Mouse (Mus musculus) ZHBTc4 (cell line): Measurements from ENCODE around the gene Fscn2.

ENCODE experiments used
- DNase-seq: peaks from one replicate; pipeline ENCODE4 v3.0.0-alpha.2; 2011; ENCODE audit warnings: low read depth, low spot score

Fscn2 gene

DNA sequence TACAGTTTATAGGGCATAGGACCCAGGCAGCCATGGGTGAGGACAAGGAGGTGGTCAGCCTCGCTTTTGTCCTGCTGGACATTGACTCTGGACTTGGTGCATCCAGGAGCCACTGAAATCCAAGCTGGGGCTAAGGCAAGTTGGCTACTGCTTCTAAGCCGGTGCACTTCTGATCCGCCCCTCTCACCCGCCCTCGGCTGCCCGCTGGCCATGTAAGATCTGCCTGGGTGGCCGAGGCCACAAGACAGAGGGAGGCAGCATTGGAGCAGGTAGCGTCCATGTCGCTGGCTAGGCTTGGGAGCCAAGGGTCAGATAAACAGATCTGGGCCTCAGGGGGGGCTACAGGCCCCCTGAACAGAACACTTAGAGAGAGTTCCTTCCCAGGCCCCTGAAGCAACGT is at the start of gene Fscn2:
Gene Fscn2, plus strand, starts transcription at position 240 of the 400 bp plus-strand sequence.
- no peak for DNase-seq

DNA sequence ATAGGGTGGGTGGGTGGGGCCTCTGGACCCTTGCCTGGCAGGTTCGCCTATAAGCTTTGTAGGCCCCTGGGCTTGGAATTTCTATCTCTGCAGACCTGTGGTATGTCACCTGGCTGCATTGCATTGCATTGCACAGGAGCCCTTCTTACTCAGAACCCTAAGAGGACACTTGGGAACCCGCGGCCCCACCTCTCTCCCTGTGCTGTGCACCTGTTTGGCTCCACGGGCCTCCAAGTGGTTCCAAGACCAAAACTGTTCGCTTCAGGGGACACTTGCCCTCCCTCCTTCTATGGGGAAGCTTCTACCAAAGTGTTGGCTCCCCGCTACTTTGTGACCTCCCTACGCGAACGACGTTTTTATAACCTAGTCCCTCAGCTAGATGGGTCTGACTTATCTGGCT is 49.8 kb upstream of the Fscn2 start:
- DNase-seq, result no peak

DNA sequence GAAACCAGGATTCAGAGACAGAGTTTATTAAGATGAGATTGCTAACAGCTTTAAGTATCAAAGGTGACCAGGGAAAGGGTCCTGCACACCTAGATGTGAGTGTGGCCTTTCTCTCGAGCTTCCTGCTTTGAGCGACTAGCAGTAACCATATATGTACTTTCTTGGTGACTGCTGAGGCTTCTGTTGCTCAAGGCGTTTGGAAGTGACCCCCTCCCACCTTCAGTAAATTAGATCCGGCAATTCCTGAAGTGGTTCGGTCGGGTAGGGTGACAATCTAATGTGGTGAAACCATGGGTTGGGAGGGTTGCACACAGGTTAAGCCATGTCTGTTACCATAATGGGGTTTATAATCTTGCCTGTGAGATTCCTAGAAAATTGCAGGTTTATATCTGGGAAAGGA is 49.3 kb upstream of the Fscn2 start:
- no peak for DNase-seq

DNA sequence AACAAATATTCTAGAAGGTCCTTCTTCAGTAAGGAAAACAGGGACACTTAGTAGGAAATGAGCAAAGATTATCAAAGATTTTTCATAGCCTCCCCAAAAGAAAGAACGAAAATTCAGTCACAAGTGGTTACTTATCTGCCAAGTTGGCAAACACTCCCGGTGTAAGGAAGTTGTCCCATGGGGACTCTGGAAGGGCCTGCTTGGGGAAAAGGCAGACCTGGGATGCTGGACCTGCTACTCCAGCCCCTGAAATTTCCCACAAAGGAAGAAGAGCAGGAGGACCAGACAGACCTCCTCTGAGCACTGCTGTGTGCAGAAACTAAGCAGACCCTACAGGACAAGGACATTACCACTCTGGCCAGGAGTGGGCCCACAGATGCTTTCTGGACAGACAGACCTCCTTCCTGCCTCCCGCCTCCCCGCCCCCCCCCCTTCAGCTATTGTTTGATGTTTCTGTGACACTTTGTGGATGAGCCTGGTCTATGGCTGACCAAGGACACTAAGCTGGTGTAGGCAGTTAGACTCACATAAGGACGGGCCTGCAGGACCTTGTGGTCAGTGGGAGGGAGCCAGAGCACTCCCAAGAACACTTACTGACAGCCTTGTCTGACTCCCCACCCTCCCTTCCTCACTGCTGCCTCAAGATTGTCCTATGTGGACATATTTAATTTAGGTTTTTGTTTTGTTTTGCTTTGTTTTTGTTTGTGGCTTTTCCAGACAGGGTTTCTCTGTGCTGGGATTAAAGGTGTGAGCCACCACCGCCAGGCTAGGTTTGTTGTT is 47.2 kb upstream of the Fscn2 start:
- DNase-seq, result no peak

DNA sequence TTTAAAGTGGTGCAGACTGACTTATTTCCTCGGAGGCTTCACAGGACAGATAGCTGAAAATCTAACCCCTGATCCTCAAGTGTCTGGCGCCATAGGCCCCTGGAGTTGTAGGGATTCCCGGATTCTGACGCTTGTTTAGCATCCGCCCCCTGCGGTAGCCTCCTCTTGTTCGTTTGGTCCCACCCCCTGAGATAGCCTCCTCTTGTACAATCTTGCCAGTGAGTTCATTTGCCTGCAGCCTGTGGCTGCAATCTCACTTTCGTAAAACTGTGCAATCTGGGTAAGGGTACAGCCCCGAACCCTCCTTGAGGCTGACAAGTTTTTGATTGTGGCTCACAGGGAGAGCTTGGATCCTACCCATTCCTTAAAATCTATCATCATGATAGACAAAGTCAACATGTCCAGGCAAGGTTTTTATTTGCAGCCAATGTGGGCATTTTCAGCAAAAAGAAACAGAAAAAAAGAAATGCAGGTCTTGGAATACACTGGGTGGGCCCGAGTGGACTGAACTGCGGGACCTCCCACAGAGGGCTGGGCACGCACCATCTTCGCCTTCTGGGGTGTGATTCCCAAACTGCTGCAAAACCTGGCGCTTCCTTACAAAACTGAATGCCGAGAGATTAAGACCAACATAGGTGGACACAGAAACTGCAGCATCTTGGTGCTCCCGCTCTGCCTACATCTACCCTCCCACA is 46.5 kb upstream of the Fscn2 start:
- DNase-seq, result peak; percentile 42

DNA sequence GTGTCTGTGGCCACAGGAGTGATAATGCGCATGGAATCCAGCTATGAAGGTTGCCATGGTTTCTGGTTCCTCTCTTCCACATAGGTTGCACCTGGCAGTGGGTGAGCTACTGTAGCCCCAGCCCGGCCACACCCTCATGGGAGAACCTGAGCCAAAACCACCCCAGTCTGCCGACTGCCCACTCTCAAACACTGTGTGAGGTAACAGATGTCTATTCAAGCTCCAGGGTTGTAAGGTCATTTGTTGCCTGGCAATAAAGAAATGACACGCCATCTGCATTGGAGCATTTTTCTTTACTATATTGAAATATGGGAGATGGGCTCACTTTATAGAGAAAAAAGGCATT is 45.9 kb upstream of the Fscn2 start:
- no peak for DNase-seq

DNA sequence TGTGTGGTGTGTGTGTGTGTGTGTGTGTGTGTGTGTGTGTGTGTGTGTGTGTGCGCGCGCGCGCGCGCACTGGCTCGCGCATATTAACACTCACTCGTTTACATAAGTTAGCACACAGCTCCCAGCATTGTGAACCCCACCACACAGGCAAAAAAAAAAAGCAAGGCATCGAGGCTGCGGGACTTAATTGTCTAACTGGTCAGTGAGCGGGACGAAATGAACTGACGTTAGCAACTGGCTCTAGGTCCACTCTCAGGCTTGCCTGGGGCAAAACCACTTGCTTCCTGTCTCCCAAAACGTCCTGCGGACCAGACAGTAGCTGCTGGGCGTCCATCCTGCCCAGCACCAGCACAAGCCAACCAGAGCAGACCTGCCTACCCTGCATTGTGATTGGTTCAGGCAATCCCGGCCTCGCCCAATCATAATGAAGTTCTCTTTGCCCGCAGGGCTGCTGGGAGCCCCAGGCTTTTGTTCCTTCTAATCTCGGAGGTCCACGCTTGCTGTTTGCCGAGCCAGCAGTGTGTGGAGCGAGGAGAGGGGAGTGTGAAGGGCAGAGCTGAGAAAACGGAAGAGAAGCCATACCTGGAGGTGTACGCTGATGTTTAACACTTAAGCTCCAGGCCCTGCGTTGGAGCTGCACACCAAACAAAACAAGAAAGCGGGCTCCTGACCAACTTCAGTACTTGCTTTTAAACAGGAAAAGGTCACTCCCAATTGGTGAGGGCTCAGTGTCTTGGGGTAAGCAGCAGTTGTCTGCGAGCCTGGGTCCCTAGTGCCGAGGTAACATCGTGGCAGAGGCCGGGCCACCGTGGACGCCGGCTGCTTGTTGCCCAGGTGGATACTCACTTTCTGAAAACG is 45.3 kb upstream of the Fscn2 start:
- peak; percentile 80 for DNase-seq

DNA sequence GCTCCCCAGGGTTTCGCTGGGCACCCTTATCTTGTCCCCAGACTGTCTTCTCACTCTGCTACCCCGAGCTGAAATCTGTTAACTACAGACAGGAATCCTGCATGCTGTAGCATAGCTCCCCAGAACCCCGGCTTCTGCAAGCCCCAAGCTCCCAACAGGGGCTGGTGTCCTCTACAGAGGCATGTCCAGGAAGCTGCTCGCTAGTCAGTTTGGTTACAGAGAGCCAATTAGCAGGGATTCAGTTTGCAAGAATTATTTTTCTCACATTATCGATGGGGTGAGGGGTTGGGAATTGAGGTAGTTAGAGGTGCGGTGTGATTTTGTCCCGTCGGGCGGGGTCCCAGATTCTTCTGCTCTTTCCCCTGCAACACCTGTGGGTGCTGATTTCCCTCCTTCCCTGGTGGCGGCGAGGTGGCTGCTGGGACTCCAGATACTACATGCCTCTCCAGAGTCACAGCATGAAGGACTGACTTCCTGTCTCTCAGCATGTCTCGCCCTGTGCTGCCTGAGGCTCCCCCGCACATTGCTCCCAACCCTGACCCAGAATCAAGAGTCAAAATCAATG is 44.6 kb upstream of the Fscn2 start:
- DNase-seq, result no peak

DNA sequence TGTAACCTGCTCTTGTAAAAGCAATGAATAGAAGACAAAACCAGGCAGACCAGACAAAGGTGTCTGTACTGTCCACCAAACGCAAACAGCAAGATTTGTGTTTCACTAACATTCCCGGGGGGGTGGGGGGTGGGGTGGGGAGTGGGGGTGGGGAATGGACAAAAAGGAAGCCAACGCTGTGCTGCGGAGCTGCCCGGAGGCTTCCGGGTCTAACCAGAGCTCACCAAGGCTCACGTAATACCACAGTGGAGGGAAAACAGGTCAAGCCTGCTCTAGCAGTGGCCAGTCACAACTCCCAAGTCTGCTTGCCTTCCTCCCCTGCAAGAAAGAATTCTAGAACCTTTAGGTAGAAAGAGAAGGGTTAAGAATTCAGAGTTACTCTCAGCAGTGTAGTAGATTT is 43.9 kb upstream of the Fscn2 start:
- no peak for DNase-seq

DNA sequence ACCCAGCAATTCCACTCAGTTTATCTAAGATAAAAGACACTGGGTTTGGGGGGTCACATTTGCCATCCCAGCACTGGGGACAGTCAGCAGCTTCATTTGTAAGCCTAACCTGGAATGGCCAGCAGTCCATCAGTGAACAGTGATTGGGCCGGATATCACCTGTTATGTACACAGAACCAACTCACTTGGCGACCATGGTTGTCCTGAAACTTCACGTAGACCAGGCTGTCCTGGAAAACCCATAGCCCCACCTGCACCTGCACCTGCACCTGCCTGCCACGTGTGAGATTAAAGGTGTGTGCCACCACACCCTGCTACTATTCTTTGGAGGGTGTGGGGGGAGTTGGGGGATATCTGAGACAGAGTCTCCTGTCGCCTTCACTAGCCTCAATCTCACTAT is 42.0 kb upstream of the Fscn2 start:
- DNase-seq, result no peak

DNA sequence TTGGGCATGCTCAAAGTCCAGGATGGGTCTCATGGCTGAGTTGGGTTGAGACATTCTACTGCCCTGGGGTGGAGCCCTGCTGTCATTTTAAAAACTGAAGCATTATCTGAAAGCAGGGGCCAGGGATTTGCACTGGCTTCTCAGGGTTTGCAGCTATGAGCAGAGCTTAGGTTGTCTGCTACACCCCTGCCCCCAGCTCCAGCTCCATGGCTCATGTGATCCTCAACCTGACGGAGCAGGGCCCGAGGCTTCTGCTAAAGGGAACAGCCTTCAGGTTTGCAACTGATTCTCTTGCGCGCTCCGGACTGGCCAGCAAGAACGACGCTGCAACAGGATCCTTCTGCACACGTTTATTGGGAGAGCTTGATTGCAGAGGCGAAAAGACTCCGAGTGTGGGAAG is 41.2 kb upstream of the Fscn2 start:
- no peak for DNase-seq

DNA sequence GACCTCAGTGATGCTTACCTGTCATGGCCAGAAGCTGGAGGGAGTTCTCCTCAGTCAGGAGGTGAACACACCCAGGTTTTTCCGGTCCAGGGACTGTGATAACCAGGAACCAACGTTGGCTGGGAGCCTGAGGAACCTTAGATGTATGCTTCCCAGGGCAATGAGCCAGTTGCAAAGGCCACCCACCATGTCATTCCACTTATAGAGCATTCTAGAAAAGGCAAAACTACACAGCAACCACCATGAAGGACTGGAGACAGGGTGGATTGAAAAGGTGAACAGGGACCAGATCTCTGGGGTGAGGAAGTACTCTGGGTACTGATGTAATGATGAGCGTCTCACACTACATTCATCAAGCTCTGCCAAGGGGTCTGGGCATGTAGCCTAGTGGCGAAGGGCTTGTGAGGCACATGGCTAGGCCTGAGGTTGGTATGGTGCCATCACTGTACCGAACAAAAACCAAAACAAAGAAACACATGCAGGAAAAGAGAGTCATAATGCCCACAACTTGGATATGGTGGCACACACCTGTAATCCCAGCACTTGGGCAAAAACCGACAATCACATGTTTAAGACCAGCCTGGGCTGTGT is 25.8 kb upstream of the Fscn2 start:
- DNase-seq, result no peak

DNA sequence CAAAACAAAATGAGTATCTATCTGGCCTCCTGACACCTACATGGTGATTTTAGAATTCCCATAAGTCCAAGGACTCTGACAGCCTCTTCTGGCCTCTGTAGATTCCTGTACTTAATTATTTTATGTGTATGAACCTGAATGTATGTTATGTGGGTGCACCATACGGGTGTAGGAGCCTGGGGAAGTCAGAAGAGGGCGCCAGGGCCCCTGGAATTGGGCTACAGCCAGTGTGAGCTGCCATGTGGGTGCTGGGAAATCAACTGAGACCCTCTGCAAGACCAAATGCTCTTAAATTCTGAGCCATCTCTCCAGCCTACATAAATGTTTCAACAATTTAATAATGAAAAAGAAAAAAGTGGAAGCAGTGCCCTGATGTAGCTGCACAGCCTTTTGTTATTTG is 23.9 kb upstream of the Fscn2 start:
- peak; percentile 36 for DNase-seq

DNA sequence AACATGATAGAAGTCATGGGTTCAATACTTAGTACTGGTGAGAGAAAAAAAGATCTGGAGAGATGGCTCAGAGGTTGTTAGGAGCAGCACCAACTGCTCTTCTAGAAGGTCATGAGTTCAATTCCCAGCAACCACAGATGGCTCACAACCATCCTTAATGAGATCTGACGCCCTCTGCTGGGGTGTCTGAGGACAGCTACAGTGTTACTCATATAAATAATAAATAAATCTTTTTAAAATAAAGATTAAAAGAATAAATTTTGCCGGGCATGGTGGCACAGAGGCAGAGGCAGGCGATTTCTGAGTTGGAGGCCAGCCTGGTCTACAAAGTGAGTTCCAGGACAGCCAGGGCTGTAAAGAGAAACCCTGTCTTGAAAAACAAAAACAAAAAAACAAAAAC is 22.5 kb upstream of the Fscn2 start:
- DNase-seq, result no peak

DNA sequence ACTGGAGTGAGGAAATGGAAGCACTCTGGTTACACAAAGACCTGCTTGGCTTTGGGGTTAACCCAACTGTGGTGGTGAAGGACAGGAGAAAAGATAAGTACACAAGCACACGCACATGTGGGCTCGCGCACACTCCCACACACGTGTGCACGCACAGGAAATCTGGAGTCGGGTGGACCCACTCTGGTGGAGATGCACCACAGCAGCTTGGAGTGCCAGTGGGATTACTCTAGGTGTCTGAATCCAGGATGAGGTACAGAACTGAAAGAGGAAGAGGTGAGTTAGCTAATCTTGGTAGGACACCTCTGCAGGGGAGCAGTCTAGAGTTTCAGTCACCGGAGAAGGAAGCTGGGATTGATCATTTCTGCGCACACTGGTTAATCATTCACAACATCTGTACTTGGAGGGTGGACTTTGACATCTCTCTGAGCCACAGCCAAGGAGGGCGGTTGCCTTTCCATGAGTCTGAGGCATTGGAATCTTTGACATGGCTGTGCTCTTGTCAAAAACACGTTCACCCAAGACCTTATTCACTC is 21.3 kb upstream of the Fscn2 start:
- peak; percentile 46 for DNase-seq

DNA sequence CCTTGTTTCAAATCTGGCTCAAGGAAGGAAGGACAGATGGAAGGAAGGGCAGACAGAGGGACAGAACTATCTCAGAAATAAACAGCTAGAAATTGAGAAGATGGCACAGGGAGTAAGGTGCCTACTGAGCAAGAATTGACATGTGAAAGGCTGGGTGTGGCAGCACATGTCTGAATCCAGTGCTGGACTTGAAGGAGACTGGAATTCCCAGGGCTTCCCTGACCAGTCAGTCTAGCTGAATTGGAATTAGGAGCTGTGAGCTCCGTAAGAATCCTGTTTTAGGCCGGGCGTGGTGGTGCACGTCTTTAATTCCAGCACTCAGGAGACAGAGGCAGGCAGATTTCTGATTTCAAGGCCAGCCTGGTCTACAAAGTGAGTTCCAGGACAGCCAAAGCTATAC is 19.7 kb upstream of the Fscn2 start:
- DNase-seq, result peak; percentile 33

DNA sequence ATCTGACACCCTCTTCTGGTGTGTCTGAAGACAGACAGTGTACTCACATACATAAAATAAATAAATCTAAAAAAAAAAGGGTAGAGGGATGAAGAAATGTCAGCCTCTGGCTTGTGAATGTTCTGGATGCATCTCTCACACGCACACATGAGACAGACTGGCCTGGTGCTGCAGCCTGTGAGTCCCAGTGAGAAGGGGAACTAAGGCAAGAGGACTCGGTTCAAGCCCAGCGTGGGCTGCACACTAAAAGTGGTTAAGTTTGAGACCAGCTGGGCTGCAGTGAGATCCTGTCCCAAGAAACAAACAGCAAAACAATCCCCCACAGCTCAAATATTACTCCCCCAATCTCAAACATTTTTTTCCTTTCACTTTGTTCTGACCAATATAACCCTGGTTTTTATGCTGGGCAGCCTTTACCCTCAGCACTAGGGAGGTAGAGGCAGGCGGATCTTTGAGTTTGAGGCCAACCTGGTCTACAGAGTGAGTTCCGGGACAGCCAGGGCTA is 18.6 kb upstream of the Fscn2 start:
- DNase-seq, result peak; percentile 60

DNA sequence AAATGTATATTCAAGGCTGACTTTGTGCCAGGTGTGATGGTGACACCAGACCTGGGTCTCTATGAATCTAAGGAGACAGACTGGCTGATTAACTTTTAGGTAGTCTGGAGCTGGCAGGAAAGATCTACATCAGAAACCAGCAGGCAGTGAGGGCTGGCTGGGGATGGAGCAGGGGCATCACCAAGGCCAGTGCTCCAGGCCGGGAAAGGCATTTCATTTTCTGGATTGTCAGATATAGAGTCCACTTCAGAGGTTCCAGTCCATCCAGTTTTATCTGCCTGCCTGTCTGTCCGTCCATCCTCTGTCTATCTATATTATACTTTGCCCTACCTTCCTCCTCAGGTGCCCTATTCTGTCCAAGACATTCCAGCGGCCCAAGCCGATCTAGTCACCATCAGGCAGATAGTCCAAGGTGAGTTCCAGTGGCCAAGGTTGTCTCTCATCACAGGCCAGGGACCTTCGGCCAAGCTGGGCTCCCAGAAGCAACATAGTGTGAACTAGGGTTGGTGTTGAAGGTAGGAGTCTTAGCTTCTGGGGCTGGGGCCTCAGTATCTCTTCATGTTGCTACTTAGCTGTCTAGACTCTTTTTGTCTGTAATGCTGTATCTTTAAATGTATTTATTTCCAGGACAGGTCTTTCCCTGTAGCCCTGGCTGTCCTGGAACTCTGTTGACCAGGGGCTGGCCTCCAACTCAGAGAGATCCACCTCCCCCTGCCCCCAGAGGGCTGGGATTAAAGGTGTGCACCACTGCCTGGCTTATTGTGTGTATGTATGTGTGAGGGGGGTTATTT is 17.6 kb upstream of the Fscn2 start:
- DNase-seq, result peak; percentile 81

DNA sequence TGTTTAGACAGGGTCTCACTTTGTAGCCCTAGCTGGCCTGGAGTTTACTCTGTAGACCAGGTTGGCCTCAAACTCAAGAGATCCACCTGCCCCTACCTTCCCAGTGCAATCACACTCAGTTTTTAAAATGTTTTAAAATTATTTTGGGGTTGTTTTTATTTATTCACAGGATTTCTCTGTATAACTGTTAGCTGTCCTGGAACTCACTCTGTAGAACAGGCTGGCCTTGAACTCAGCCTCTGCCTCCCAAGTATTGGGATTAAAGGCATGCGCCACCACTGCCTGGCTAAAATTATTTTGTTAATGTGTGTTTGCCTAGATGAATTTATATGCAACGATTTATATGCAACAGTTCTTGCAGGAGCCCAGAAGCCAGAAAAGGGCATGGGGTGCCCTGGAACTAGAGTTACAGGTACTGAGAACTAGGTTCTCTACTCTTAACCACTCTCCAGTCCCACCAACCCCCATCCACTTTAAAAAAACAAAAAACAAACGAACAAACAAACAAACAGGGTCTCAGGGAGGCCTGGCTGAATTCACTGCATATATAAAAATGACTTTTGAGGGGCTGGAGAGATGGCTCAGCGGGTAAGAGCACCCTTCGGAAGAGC is 16.9 kb upstream of the Fscn2 start:
- peak; percentile 62 for DNase-seq

DNA sequence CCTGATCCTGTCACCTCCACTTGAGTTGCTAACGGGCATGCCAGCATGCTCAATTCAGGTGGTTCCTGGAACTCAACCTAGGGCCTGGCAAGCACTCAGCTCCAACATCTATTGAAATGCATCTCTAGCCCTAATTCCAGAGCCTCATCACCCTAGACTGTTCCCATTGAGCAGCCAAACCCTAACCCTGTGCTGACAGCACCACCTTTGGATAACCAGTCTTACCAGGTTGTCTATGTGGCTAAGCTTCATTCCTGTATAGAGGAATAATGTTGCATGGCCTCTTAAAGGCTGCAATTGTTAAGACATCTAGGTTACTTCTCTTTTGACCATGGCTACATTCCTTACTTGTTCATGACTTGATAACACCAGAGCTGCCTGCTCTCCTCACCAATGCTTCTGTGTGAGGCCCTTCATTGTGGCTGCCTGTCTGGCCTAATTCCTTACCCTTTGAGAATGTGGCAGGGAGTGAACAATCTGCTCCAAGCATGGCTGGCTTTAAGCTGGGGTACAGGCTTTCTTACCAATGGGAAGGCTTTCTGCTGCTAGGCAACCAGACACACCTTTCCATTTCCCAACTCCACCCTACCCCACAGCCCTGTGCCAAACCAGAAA is 16.2 kb upstream of the Fscn2 start:
- DNase-seq, result peak; percentile 74
